Mouse (Mus musculus): ENCODE results near the gene Tnni3k.

DNA sequence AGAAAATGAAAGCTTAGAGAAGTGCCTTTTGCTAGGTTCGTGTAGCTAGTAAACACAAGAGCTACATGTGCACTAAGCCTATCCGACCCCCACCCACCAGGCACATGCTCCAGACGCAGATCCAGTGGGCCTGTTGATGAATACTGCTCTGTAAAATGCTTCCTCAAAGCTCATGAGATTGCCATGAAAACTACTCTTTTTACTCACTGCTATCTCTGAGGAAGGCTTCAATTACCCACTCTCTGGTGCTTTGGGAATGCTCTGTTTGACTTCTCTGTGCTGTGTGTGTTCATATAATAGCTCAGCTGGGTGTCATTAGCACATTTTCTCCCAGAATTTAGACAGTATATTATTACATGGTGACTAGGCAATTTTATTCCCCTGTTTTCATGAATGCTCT is 297.1 kb downstream of the Tnni3k start:
- TF ChIP-seq CTCF (IDR thresholded peaks at IDR 0.05; ENCODE audit: low read depth), result no peak
- no peak for TF ChIP-seq EP300 (IDR thresholded peaks at IDR 0.05; ENCODE audit: low read depth)

Measured in heart, postnatal 0 days (tissue).